Mouse (Mus musculus): Measurements from ENCODE around the gene Susd2. TPM values are rescaled to one million over a fixed set of nuclear protein-coding genes. Genes with fewer than 3 reads are reported as not detected.

Susd2 gene
- polyA plus RNA-seq, 1 experiment from 2014 or later = 1.9 TPM

DNA sequence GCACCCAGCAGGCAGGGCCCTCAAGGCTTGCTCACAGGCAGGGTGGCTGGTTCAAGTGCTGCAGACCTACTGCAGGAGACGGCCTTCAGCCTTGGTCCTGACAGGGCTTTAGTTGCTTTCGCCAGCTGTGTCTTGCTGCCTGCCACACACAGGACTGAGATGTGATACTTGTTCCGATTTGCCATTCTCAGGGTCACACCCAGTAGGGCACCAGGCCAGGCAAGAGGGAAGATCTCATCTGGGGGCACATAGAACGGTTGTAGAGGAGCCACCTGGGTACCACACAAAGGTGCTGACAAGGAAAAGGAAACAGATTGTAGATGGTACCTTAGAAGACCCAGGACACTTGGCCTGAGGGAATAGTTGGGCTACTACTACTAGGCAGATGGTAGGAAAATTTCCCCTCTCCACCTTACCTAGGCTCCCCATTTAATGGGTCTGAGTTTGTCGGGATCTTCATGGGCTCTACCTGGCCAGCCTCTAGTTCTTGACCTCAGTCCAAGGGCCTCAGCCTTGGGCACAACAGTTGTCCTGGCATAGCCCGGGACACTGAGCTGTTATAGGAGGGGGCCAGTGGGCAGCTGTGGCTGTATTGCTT, 21.0 kb upstream of the Susd2 start:
- H3K27ac ChIP-seq (replicated peaks; ENCODE audit: low read depth, low read length) = no peak overlapping the region

DNA sequence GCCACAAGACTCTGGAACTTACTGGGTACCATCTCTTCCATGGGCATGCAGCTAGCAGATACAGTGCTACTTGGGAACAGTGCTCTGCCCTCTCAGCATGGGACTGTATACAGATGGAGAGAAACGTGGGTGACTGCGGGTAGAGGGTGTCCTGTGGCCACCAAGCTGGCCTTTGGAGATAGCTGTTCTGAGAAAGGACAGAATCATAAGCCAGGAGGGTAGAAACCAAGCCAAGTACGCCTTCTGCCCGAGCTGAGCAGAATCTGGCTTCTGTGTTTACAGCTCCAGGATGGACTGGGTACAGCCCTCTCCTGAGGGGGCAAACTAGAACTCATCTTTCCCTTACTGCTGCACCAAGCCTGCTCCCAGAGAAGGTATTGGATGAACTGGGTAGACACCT, 18.8 kb upstream of the Susd2 start:
- 86% methylated on average over 4 of the region's 4 CpGs for WGBS
- no peak for ATAC-seq (replicated peaks; ENCODE audit: insufficient number of reproducible peaks, low FRiP score, low TSS enrichment, low read depth)
- no peaks in the 10 kb centered on the region for H3K9me3 ChIP-seq (replicated peaks; ENCODE audit: control insufficient read depth, low read length)
- no peaks in the 10 kb centered on the region for H3K27me3 ChIP-seq (ENCODE audit: control insufficient read depth, insufficient read depth, low read length)
- H3K36me3 ChIP-seq (replicated peaks; ENCODE audit: control insufficient read depth, insufficient read depth, low read depth, low read length) = peaks cover under 1% of the 10 kb centered on the region
- peaks cover 6% of the 10 kb centered on the region for H3K4me1 ChIP-seq (ENCODE audit: control insufficient read depth, insufficient read depth, low read length)
- no peak overlapping the region for H3K4me3 ChIP-seq (ENCODE audit: low read depth, low read length)
- H3K4me2 ChIP-seq (ENCODE audit: low read depth, low read length) = no peak overlapping the region
- DNase-seq (ENCODE audit: low spot score) = no peak
- no peak overlapping the region for H3K27ac ChIP-seq (replicated peaks; ENCODE audit: low read depth, low read length)
- no peak overlapping the region for H3K9ac ChIP-seq (replicated peaks; ENCODE audit: low read length)

More for the DNA sequence above, 21.0 kb upstream of the Susd2 start:
- Histone ChIP-seq H3K9ac (replicated peaks; ENCODE audit: low read length) (no peak overlapping the region), H3K9me3 (replicated peaks; ENCODE audit: control insufficient read depth, low read length) (no peaks in the 10 kb centered on the region), H3K4me1 (ENCODE audit: control insufficient read depth, insufficient read depth, low read length) (peaks cover 8% of the 10 kb centered on the region), H3K27me3 (ENCODE audit: control insufficient read depth, insufficient read depth, low read length) (no peaks in the 10 kb centered on the region; the same call in 1 of the 2 replicates), H3K36me3 (replicated peaks; ENCODE audit: control insufficient read depth, insufficient read depth, low read depth, low read length) (no peaks in the 10 kb centered on the region), H3K4me2 (ENCODE audit: low read depth, low read length) (no peak overlapping the region), H3K4me3 (ENCODE audit: low read depth, low read length) (no peak overlapping the region)
- DNase-seq (ENCODE audit: low spot score) (no peak), ATAC-seq (replicated peaks; ENCODE audit: insufficient number of reproducible peaks, low FRiP score, low TSS enrichment, low read depth) (no peak)
- WGBS = 92% methylated on average over 6 of the region's 6 CpGs

GRCm38 (mm10) chr10:75661876-75662275, 18.1 kb upstream of the Susd2 start:
- Histone ChIP-seq H3K9ac (replicated peaks; ENCODE audit: low read length) (no peak overlapping the region), H3K4me3 (ENCODE audit: low read depth, low read length) (no peak overlapping the region), H3K4me1 (ENCODE audit: control insufficient read depth, insufficient read depth, low read length) (peaks cover 4% of the 10 kb centered on the region), H3K27me3 (ENCODE audit: control insufficient read depth, insufficient read depth, low read length) (no peaks in the 10 kb centered on the region), H3K27ac (replicated peaks; ENCODE audit: low read depth, low read length) (no peak overlapping the region), H3K36me3 (replicated peaks; ENCODE audit: control insufficient read depth, insufficient read depth, low read depth, low read length) (peaks cover 5% of the 10 kb centered on the region), H3K4me2 (ENCODE audit: low read depth, low read length) (no peak overlapping the region), H3K9me3 (replicated peaks; ENCODE audit: control insufficient read depth, low read length) (no peaks in the 10 kb centered on the region)
- WGBS = 89% methylated on average over 3 of the region's 3 CpGs
- DNase-seq (ENCODE audit: low spot score) (no peak), ATAC-seq (replicated peaks; ENCODE audit: insufficient number of reproducible peaks, low FRiP score, low TSS enrichment, low read depth) (no peak)

DNA sequence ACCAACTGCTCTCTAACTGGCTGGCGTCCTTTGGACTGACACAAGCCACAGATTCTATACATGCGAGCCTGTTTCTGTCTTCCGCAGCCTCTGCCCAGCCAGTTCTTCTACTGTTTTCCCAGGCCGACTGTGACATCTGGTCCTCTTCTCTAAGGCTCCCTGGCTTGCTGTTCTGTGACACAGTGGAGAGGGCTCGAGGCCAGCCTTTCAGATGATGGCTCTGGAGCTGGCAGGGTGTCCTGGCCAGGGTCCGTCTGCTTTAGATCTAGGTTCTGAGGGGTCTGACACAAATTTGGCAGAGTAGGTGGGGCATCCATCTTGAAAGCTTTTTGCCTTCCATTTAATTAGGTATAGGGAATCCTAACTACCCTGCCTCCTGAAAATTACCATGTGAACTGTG, 17.6 kb upstream of the Susd2 start:
- ATAC-seq (replicated peaks; ENCODE audit: insufficient number of reproducible peaks, low FRiP score, low TSS enrichment, low read depth) = no peak
- Histone ChIP-seq H3K4me2 (ENCODE audit: low read depth, low read length) (no peak overlapping the region), H3K27me3 (ENCODE audit: control insufficient read depth, insufficient read depth, low read length) (no peaks in the 10 kb centered on the region), H3K36me3 (replicated peaks; ENCODE audit: control insufficient read depth, insufficient read depth, low read depth, low read length) (peaks cover 5% of the 10 kb centered on the region), H3K27ac (replicated peaks; ENCODE audit: low read depth, low read length) (no peak overlapping the region), H3K9ac (replicated peaks; ENCODE audit: low read length) (no peak overlapping the region), H3K4me1 (ENCODE audit: control insufficient read depth, insufficient read depth, low read length) (no peaks in the 10 kb centered on the region; the same call in 1 of the 2 replicates), H3K4me3 (ENCODE audit: low read depth, low read length) (no peak overlapping the region), H3K9me3 (replicated peaks; ENCODE audit: control insufficient read depth, low read length) (no peaks in the 10 kb centered on the region)
- WGBS = 89% methylated on average over 6 of the region's 6 CpGs
- DNase-seq (ENCODE audit: low spot score) = no peak

- Histone ChIP-seq H3K36me3 (replicated peaks; ENCODE audit: control insufficient read depth, insufficient read depth, low read depth, low read length) (peaks cover 6% of the 10 kb centered on the region), H3K9ac (replicated peaks; ENCODE audit: low read length) (no peak overlapping the region), H3K4me1 (ENCODE audit: control insufficient read depth, insufficient read depth, low read length) (no peaks in the 10 kb centered on the region), H3K27ac (replicated peaks; ENCODE audit: low read depth, low read length) (no peak overlapping the region), H3K9me3 (replicated peaks; ENCODE audit: control insufficient read depth, low read length) (no peaks in the 10 kb centered on the region), H3K4me3 (ENCODE audit: low read depth, low read length) (no peak overlapping the region), H3K4me2 (ENCODE audit: low read depth, low read length) (no peak overlapping the region), H3K27me3 (ENCODE audit: control insufficient read depth, insufficient read depth, low read length) (no peaks in the 10 kb centered on the region)
- no peak for ATAC-seq (replicated peaks; ENCODE audit: insufficient number of reproducible peaks, low FRiP score, low TSS enrichment, low read depth)
- 96% methylated on average over 7 of the region's 7 CpGs for WGBS
- no peak for DNase-seq (ENCODE audit: low spot score)
Observed at GRCm38 (mm10) chr10:75657772-75658171, 14.0 kb upstream of the Susd2 start.

DNA sequence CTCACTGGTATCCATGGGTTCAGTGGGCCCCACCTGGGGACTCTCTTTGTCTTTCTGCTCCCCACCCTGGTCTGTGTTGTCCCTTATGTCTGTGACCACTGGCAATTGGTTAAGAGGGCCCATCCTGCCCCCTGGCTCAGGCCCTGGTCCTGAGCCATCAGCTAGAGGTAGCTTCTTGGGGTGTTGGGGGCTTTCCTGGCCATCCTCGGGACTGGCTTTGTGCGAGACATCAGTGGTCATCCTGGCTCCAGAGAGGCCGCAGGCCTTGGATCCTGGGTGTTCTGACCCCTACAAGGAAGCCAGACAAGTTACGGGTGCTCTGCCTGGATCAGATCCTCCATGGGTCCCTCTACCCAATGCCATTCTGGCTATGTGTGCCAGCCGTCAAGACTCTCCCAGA, 13.4 kb upstream of the Susd2 start:
- H3K27me3 ChIP-seq (ENCODE audit: control insufficient read depth, insufficient read depth, low read length) = no peaks in the 10 kb centered on the region
- H3K4me1 ChIP-seq (ENCODE audit: control insufficient read depth, insufficient read depth, low read length) = no peaks in the 10 kb centered on the region
- H3K9ac ChIP-seq (replicated peaks; ENCODE audit: low read length) = no peak overlapping the region
- peaks cover 8% of the 10 kb centered on the region for H3K36me3 ChIP-seq (replicated peaks; ENCODE audit: control insufficient read depth, insufficient read depth, low read depth, low read length)
- no peak for DNase-seq (ENCODE audit: low spot score)
- no peak overlapping the region for H3K27ac ChIP-seq (replicated peaks; ENCODE audit: low read depth, low read length)
- WGBS = 90% methylated on average over 5 of the region's 5 CpGs
- H3K4me2 ChIP-seq (ENCODE audit: low read depth, low read length) = no peak overlapping the region
- no peak for ATAC-seq (replicated peaks; ENCODE audit: insufficient number of reproducible peaks, low FRiP score, low TSS enrichment, low read depth)
- H3K9me3 ChIP-seq (replicated peaks; ENCODE audit: control insufficient read depth, low read length) = no peaks in the 10 kb centered on the region
- no peak overlapping the region for H3K4me3 ChIP-seq (ENCODE audit: low read depth, low read length)

DNA sequence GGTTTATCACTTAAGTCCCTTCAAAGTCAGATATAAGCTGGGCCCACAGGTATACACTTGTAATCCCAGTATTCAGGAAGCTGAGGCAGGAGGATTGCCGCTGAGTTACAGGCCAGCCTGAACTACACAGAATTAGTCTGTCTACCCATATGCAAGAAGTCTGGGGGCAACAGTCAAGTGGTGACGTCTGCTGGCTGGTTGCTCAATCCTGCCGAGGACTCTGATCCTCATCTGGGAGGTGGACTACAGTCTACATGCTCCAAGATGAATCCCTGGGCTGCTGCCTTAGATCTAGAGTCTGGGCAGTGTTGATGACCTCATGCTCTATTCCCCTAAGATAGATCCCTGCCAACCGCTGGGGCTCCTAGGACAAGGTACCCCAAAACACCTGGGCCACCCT, 10.2 kb upstream of the Susd2 start:
- no peaks in the 10 kb centered on the region for H3K27me3 ChIP-seq (ENCODE audit: control insufficient read depth, insufficient read depth, low read length)
- DNase-seq (ENCODE audit: low spot score) (no peak), ATAC-seq (replicated peaks; ENCODE audit: insufficient number of reproducible peaks, low FRiP score, low TSS enrichment, low read depth) (no peak)
- H3K4me2 ChIP-seq (ENCODE audit: low read depth, low read length) = no peak overlapping the region
- no peak overlapping the region for H3K4me3 ChIP-seq (ENCODE audit: low read depth, low read length)
- no peaks in the 10 kb centered on the region for H3K4me1 ChIP-seq (ENCODE audit: control insufficient read depth, insufficient read depth, low read length)
- no peak overlapping the region for H3K9ac ChIP-seq (replicated peaks; ENCODE audit: low read length)
- no peaks in the 10 kb centered on the region for H3K9me3 ChIP-seq (replicated peaks; ENCODE audit: control insufficient read depth, low read length)
- WGBS = 83% methylated on average over 4 of the region's 4 CpGs
- H3K36me3 ChIP-seq (replicated peaks; ENCODE audit: control insufficient read depth, insufficient read depth, low read depth, low read length) = peaks cover 8% of the 10 kb centered on the region
- H3K27ac ChIP-seq (replicated peaks; ENCODE audit: low read depth, low read length) = no peak overlapping the region

- Histone ChIP-seq H3K4me2 (ENCODE audit: low read depth, low read length) (no peak overlapping the region), H3K9ac (replicated peaks; ENCODE audit: low read length) (no peak overlapping the region), H3K27ac (replicated peaks; ENCODE audit: low read depth, low read length) (no peak overlapping the region), H3K4me1 (ENCODE audit: control insufficient read depth, insufficient read depth, low read length) (no peaks in the 10 kb centered on the region), H3K4me3 (ENCODE audit: low read depth, low read length) (no peak overlapping the region), H3K36me3 (replicated peaks; ENCODE audit: control insufficient read depth, insufficient read depth, low read depth, low read length) (peaks cover 3% of the 10 kb centered on the region), H3K9me3 (replicated peaks; ENCODE audit: control insufficient read depth, low read length) (no peaks in the 10 kb centered on the region), H3K27me3 (ENCODE audit: control insufficient read depth, insufficient read depth, low read length) (no peaks in the 10 kb centered on the region)
- DNase-seq (ENCODE audit: low spot score) (no peak), ATAC-seq (replicated peaks; ENCODE audit: insufficient number of reproducible peaks, low FRiP score, low TSS enrichment, low read depth) (no peak)
- 95% methylated on average over 16 of the region's 16 CpGs for WGBS
Observed at GRCm38 (mm10) chr10:75651381-75652068, 7.7 kb upstream of the Susd2 start.

Measured in embryonic facial prominence, embryonic 11.5 days (tissue).